Mouse (Mus musculus): Measurements from ENCODE around the gene Prkcd.

The Prkcd gene

GRCm38 (mm10) chr14:30608176-30608575 is 17.8 kb downstream of the Prkcd start:
- DNase-seq (ENCODE audit: low read depth, low spot score), result no peak

- DNase-seq (ENCODE audit: low read depth, low spot score), result peak; percentile 49
Observed at GRCm38 (mm10) chr14:30607696-30608095, 18.3 kb downstream of the Prkcd start.

DNA sequence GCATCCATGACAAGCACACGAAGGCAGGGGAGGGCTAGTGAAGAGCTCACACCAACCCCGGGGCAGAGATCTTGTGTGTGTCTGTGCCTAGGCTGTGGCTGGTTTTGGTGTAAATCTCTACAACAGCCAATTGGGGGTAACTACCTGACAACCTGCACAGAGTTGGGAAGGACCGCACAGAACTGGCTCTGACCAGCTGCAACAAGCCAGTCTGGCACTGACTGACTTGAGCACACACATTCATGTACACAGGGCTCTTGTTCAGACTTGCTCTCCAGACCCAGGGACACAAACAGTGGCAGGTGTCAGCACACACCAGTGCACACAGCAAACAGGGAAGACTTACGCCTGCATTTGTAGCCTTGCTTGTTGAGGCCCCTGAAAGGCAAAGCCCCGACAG is 19.2 kb downstream of the Prkcd start:
- DNase-seq (ENCODE audit: low read depth, low spot score), result peak; percentile 87

GRCm38 (mm10) chr14:30597142-30597541 is 28.9 kb downstream of the Prkcd start:
- no peak for DNase-seq (ENCODE audit: low read depth, low spot score)

DNA sequence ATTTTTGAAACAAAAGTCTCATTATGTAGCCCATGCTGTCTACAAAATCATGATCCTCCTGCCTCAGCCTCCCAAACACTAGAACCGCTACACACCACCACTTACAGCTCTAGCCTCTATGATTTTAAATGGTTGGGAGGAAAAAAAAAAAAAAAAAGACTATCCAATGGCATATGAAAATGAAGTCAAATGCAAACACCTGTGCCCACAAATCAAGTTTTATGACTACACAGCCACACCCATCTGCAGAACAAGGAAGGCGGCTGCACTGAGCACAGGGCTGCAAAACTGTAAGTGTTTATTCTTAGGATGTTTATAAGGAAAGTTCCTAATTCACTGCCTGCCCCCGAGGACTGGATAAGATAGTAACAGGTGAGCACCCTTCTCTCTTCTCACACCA is 29.6 kb downstream of the Prkcd start:
- no peak for DNase-seq (ENCODE audit: low read depth, low spot score)

DNA sequence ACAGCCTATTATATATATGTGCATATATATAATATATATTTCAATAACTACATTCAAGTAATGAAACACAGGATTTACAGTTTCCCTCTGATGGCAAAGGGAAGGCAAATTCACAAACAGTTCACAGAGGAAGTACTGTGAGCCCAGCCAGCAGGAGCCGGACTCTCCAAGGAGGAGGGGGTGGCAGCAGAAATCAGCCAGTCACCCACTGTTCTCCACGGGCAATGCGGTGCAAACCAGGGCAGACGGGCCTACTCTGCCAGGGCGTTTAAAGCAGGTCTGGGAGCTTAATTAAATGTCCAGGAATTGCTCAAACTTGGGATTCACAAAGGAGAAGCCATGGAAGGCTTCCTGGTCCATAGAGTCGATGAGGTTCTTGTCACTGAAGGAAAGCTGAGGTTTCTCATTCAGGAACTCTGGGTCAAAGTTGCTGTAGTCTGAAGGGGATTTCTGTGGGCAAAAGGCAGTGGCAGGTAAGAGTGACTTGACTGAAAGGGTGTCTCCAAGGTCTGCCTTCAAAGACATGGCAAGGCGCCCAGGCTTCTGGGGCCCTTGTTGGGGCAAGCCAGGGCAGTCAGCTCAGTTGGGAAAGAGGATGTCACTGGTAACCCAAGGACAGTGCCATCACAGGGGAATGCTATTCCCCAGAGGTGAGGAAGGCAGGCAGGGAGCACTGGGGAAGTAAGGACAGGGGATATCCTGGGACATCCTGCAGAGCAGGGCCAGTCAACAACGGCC is 30.3 kb downstream of the Prkcd start:
- no peak for DNase-seq (ENCODE audit: low read depth, low spot score)

DNA sequence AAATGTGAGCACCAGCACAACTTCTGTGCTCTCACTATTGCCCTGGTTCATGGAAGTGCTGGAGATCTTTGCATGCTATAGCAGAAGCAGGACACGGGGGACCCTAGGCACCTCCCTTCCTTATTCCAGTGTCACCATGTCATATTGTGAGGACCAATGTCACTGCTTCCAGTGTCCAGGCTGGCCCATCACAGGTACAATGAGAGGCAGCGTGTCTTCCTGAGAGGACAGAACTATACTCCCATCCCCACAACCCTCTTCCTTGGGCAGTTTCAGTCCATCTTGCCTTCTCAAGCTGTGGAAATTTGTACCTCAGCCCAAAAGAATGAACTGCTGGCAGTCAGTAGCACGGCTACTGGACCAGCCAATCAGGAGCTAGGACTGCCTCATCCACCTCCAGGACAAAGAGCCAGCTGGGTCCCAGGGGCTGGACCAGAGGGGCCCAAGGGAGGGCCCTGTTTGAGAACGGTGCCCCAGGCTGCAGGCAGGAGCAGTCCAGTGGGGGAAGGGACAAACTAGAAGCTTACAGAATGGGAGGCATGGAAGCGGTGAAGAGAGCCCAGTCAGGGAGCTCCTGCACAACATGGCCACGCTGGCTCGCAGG is 31.8 kb downstream of the Prkcd start:
- no peak for DNase-seq (ENCODE audit: low read depth, low spot score)

DNA sequence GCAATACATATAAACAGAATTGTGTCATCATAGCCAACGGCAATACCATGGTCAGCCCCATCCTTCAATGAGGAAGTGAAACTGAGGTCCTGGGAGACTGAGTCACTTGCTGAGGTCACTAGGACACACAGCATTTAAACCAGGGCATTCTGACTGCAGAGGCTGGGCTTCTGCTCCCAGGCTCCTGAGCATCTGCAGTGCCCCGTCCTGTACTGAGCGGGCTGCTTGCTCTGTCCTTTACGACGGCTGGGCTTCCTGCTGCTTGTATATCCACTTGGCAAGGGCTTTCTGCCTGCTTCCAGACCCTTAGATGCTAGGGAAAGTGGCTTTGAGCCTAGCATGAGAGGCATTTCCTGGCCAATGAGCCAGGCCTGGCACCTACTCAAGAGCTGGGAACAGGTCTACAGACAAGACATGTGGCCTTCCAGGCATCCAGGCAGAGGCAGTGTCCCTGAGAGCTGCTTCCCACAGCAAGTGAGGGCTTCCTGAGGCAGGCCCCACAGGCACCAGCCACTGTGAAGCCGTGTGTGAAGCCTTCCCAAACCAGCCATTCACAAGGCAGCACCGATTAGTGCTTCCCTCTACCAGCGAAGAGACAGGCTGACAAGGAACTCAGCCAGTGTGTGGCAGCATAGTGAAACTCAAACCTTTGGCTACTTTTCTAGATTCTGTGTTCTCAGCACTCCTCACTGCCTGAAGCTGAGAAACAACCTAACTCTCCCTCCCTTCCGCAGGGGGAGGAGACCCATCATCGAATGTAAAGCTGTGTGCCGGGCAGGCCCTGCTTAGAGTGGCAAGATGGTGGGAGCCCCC is 32.5 kb downstream of the Prkcd start:
- DNase-seq (ENCODE audit: low read depth, low spot score), result no peak

DNA sequence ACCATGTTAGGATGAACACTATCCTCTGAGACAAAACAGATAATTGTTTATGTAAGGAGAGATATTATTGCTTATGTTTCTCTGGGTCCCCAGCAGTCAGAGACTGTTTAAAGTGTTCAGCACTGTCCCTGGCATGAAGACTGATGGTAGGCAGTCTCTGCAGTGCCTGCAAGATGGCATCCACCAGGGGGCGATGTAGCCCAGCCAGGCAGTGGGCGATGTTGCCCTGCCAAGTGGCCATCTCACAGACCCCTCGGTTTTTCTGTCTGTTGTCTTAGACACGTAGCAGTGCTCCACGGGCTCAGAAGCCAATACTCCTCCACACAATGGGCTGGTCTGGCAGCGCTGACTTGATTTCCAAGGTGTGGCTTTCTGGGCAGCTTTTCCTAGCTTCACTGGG is 34.6 kb downstream of the Prkcd start:
- peak; percentile 77 for DNase-seq (ENCODE audit: low read depth, low spot score)

DNA sequence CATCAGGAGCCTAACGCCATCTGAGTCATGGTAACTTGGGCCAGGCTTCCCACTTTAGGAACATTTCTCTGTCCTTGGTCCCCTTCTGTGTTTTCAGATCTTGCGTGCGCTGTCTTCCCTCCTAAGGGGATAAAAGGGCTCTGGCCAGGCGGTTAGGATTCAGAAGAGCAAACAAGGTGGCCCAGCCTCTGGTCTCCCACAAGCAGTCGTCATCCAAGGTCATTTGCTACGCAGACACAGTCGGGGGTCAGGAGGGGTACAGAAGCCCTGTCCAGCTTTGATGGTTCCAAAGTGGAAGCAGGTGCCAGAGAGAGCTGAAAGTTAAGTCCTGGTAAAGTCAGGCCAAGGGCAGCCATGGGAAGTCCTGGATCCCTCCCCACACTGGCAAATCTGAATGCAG is 35.1 kb downstream of the Prkcd start:
- no peak for DNase-seq (ENCODE audit: low read depth, low spot score)

GRCm38 (mm10) chr14:30590041-30590645 is 35.9 kb downstream of the Prkcd start:
- no peak for DNase-seq (ENCODE audit: low read depth, low spot score)

DNA sequence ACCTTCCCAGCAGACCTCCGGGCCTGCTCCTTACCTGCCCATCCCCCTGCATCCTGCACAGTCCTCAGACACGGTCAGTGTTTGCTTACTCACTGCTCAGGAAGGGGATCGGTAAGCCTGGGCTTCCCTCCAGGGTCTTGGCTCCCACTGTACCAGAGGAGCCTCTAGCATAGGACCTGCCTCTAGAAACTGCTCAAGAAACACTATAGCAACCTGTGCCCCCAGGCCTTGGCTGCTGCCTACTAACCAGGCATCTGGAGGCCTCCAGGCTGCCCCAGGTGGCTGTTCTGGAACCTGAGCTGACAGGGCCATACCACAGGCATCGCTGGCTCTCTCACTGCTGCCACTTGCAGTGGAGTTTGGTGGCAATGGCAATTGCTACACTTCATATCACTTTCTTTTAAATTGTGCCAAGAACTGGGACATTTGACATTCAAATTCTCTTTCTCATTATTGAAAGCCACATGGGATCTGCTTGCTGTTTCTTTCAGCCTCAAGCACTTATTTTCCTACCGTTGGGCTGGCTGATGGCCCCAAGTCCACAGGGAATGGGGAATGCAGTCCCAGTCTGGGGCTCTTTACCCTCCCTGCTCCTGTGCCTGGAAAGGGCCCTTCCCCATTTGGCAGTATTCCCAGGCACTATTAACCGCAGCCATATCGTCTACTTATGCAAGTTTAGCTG is 39.1 kb downstream of the Prkcd start:
- DNase-seq (ENCODE audit: low read depth, low spot score), result no peak

GRCm38 (mm10) chr14:30585323-30585722 is 40.7 kb downstream of the Prkcd start:
- no peak for DNase-seq (ENCODE audit: low read depth, low spot score)

DNA sequence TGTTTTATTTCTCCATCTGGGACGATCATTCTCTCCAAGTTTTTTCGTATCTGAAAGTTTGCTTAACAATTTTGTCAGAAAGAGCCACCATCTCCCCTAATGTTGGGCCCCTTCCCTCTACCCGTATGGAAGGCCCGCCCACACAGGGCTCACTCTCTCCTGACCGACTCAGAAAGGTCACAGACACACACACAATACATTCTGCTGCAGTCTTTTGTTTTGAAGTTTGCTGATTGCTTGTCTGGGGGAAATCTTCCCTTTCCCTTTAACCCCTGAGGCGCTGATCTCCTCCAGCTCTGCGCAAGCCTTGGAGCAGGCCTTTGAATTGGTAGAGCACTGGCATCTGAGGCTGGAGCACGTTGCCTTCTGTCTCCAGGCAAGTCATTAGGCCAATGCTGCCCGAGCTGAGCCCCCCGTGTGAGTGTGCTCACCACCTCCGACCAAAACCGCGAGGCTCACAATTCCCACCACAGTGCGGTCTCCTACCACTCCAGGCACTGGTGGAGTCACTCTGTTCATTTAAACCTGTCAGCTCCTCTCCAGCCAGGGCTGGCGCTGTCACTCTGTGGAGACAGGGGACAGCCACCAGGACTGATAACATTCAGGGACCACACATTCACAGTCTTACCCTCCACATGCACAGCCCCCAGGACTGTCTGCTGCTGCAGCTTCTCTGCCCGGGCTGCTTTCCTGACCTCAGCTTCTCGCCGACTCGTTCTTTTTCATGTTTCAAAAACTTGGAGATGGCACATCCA is 41.3 kb downstream of the Prkcd start:
- DNase-seq (ENCODE audit: low read depth, low spot score), result peak; percentile 82

DNA sequence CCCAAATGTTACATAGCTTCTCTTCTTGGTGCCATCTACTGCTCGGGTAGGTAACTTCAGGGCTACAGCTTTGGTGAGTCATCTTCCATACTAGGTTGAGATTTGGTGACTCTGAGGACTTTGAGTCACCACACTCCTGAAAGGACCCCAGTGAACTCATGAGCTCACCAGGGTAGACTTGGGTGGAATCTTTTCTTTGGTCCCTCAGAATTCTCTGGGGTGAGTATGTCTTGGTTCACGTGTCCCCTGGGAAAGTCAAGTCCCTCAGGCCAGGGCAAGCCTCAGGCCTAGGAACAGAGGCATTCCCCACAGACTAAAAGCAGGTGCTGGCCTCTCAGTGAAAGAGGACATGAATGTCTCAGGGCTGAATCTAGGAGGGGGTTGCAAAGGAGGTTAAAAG is 41.9 kb downstream of the Prkcd start:
- DNase-seq (ENCODE audit: low read depth, low spot score), result no peak

- no peak for DNase-seq (ENCODE audit: low read depth, low spot score)
Observed at GRCm38 (mm10) chr14:30581238-30581637, 44.8 kb downstream of the Prkcd start.

- DNase-seq (ENCODE audit: low read depth, low spot score), result peak; percentile 51
Observed at GRCm38 (mm10) chr14:30579882-30580281, 46.1 kb downstream of the Prkcd start.

DNA sequence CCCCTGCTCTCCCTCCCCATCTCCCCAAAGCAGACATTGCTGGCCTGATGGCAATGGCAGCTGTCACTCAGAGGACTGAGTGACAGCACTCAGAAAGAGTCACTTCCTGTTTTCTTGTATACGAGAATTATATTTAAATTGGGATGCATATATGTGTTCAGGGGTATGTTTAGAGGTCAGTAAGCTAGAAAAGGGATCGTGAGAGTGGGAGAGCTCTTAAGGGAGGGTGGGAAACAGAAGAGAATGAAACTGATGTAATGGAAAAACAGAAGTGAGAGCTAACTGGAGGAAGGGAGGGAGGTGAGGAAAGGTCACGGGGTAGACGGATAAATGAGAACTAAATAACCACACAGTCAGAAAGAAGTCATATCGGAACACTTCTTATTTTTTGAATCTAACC is 46.8 kb downstream of the Prkcd start:
- no peak for DNase-seq (ENCODE audit: low read depth, low spot score)

GRCm38 (mm10) chr14:30577303-30578062 is 48.5 kb downstream of the Prkcd start:
- peak; percentile 59 for DNase-seq (ENCODE audit: low read depth, low spot score)

DNA sequence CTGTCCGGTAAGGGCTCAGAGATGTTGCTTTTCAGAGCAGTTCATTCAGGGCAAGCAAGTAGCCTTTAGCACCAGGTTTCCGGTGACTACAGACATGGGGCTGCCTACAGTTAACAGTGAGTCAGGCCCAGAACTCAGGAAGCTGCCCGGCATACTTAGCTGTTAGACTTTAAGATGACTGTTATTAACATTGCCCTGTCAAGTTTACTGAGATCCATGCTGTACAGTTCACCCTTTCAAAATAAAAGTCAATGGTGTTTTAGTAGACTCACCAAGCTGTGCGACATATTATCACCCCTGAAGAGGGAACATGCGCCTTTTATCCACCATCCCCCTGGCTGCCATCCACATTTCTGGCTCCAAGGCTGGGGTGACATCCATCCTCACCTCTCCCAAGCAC is 49.8 kb downstream of the Prkcd start:
- no peak for DNase-seq (ENCODE audit: low read depth, low spot score)

All from ZHBTc4 (cell line).